Mouse (Mus musculus): ENCODE measurements around the gene Zfp687.
"Not testable (repeated sequence)": the region's sequence is repeated elsewhere in the genome, so short reads cannot be mapped to it uniquely, and the experiment has no call there.

The Zfp687 gene

DNA sequence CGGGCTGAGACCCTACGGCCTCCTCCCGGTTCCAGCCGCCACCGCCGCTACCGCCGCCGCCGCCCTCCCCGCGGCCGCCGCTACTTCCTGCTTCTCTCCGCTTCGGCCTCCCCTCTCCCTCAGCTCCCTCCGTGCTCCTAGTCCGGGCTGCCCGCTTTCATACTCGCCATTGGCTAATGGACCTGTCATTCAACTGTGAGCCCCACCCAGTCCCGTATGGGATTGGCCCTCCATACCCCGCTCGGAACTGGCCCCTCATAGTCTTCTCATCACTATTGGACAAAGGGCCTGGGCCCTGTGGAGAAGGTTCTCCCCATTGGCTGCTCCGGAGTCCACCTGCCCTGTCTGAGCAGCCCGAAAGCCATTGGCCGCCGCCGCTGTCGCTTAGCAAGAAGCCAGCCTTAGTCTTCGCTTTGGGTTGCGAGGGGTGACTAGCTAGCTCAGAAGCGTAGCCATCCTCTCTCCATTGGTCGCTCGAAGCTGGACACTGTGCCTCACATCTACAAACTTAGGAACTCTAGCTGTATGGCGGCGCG lies at the start of gene Zfp687:
Gene Zfp687 (minus strand): TSS at position 112 of the 536 bp plus-strand sequence.
- ATAC-seq (ENCODE audit: insufficient number of reproducible peaks, low FRiP score, low TSS enrichment), result peak; percentile 89

DNA sequence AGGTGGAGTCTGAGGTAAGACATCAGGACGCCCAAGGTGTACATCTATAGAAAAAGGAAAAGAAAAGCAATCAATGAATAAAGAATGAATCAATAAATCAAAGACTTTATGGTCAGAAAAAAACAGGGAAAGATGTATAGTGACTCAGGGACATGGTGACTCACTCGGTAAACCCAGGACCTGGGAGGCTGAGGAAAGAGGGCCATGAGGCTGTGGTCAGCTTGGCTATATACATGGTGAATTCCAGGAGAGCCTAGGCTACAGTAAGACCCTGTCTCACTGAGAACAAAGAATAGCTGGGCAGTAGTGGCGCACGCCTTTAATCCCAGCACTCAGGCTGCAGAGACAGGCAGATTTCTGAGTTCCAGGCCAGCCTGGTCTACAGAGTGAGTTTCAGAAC lies 48.5 kb upstream of the Zfp687 start:
- no peak for ATAC-seq (ENCODE audit: insufficient number of reproducible peaks, low FRiP score, low TSS enrichment)

DNA sequence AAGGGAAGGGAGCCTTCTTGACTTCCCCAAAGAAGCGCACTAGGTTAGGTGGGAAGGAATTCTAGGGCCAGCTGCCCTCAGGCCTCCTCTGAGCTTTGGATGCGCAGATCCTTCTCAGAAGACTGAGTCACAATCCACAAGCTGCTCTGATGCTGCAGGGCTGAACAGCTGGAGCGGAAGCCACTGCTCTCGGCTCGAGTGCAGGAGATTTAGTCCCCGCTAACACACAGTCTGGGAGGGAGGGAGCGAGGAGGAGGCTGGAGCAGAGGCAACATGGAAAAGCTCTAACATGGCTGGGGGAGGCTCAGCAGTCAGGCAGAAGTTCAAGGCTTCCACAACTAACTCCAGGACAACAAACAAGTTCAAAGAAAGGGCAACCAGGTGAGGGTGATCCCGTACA lies 42.8 kb upstream of the Zfp687 start:
- ATAC-seq (ENCODE audit: insufficient number of reproducible peaks, low FRiP score, low TSS enrichment), result no peak

DNA sequence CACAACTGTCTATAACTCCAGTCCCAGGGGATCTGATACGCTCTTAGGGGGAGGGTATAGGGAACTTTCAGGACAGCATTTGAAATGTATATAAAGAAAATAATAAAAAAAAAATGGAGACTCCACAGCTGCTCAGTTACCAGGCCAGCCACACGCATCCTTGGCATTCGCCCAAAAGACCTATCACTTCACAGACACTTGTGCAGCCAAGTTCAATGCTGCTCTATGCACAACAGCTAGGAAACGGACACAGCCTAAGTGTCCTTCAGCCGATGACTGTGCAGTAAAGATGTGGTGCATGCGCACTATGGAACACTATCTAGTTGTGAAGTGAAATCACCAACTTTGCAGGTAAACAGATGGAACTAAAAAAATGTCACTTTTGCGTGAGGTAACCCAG lies 41.0 kb upstream of the Zfp687 start:
- no peak for ATAC-seq (ENCODE audit: insufficient number of reproducible peaks, low FRiP score, low TSS enrichment)

- ATAC-seq (ENCODE audit: insufficient number of reproducible peaks, low FRiP score, low TSS enrichment), result no peak
Observed at GRCm38 (mm10) chr3:95054481-95055260, 39.4 kb upstream of the Zfp687 start.

DNA sequence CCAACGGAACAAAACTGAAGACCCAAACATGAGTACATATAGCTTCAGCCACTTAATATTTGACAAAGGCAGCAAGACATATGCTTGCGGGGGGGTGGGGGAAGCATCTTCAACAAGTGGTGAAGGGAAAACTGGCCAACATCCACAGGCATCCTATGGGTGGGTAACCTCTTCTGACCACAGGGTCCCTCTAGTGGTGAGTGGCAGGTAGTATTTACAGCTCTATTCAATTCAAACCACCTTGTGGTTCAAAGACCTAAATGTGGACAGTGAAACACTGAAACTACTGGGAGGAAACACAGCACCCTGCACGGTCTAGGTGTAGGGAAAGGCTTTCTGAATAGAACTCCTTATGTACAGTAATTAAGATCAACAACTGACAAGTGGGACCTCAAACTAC lies 38.5 kb upstream of the Zfp687 start:
- ATAC-seq (ENCODE audit: insufficient number of reproducible peaks, low FRiP score, low TSS enrichment), result peak; percentile 31; the same call in 1 of the 2 replicates

- no peak for ATAC-seq (ENCODE audit: insufficient number of reproducible peaks, low FRiP score, low TSS enrichment)
Observed at GRCm38 (mm10) chr3:95052959-95053358, 37.7 kb upstream of the Zfp687 start.

DNA sequence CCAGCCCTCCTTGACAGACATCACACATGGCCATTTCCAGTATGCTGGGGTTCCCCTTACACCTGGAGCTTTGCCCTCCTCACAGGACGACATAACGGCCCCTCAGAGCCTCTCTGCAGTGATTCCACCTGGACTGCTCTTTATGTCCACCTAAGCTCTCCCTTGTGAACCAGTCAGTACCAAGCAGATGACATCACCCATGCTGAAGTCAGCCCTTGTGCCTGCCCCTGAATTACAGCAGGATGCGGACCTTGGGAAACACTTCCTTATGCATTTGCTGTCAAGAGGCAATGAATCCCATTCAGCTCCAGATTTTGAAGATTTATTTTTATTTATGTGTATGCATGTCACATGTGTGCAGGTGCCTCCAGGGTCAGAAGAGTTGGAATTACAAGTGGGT lies 32.7 kb upstream of the Zfp687 start:
- no peak for ATAC-seq (ENCODE audit: insufficient number of reproducible peaks, low FRiP score, low TSS enrichment)

GRCm38 (mm10) chr3:95046462-95047057 lies 31.3 kb upstream of the Zfp687 start:
- ATAC-seq (ENCODE audit: insufficient number of reproducible peaks, low FRiP score, low TSS enrichment), result no peak

GRCm38 (mm10) chr3:95043251-95043650 lies 28.0 kb upstream of the Zfp687 start:
- ATAC-seq (ENCODE audit: insufficient number of reproducible peaks, low FRiP score, low TSS enrichment), result no peak

GRCm38 (mm10) chr3:95042838-95043229 lies 27.6 kb upstream of the Zfp687 start:
- ATAC-seq (ENCODE audit: insufficient number of reproducible peaks, low FRiP score, low TSS enrichment), result peak; percentile 41; the same call in 1 of the 2 replicates

DNA sequence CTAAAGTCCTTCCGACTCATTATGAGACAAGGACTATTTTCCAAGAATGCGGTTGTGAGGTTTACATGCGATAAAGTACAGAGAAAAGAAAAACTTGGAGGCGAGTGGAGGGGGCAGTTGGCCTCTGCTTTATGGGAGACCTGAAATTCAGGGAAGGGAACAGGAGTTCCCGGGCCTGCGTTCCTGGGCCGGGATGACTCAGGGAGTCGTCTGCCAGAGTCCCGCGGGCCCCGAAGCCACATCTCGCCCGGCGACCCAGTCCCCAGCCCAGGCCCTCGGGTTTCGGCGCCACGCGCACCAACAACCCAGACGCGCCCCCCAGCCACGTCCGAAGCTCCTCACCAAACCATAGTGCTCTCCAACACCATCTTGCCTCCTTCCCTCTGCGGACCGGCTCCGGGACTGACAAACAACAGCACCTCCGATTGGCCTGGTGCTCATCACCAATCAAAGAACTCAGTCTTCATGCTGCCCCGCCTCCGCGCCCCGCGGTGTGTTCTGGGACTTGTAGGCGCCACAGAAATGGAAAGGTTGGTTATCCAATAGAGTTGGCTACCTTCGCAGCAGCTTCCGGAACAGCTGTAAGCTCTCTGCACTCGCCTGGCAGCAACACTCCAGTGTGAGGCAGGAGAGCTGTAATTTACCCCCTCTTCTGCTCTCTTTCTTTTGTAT lies 27.1 kb upstream of the Zfp687 start, which contains the start of gene Psmd4:
Gene Psmd4 (minus strand): TSS at position 449 of the 672 bp plus-strand sequence.
- ATAC-seq (ENCODE audit: insufficient number of reproducible peaks, low FRiP score, low TSS enrichment), result peak; percentile 99

DNA sequence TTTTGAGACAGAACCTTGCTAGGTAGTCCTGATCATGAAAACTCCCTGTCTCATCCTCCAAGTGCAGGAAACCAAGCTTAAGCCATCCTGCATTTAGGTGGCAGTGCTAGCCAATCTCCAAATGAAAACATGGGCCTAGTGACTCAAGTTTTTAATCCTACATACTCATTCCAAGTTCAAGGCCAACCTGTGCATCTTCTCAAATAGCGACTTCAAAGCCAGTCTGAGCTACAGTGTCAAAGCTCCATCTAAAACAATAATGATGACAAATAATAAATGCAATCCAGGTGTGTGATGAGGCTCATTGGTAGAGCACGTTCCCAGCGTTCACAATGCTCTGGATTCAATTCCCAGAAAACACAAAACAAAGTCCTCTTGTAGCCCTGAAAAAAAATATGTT lies 26.4 kb upstream of the Zfp687 start:
- ATAC-seq (ENCODE audit: insufficient number of reproducible peaks, low FRiP score, low TSS enrichment), result no peak

GRCm38 (mm10) chr3:95029953-95030352 lies 14.7 kb upstream of the Zfp687 start:
- ATAC-seq (ENCODE audit: insufficient number of reproducible peaks, low FRiP score, low TSS enrichment), result no peak

GRCm38 (mm10) chr3:95029291-95029827 lies 14.1 kb upstream of the Zfp687 start:
- not testable (repeated sequence) for ATAC-seq (ENCODE audit: insufficient number of reproducible peaks, low FRiP score, low TSS enrichment)

GRCm38 (mm10) chr3:95028603-95029002 lies 13.4 kb upstream of the Zfp687 start:
- no peak for ATAC-seq (ENCODE audit: insufficient number of reproducible peaks, low FRiP score, low TSS enrichment)

- no peak; the same call in 1 of the 2 replicates for ATAC-seq (ENCODE audit: insufficient number of reproducible peaks, low FRiP score, low TSS enrichment)
Observed at GRCm38 (mm10) chr3:95027701-95028100, 12.5 kb upstream of the Zfp687 start.

GRCm38 (mm10) chr3:95027057-95027645 lies 11.9 kb upstream of the Zfp687 start:
- no peak for ATAC-seq (ENCODE audit: insufficient number of reproducible peaks, low FRiP score, low TSS enrichment)

DNA sequence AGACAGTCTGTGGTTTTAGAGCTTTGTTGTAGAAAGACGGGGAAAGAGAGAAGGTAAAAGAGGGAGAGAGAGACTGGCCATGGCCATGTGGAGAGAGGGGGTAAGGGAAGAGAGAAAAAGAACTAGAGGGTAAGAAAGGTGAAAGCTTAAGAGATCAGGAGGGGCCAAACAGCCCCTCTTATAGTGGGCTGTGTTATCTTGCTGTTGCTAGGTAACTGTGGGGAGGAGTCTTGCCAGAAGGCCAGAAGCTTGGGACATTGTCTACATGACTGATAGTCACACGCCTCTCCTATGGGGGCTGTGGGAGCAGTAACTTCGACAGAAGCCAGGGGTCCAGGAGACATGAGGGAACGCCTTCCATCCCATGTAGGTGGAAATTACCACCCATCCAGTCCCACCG lies 10.0 kb upstream of the Zfp687 start:
- ATAC-seq (ENCODE audit: insufficient number of reproducible peaks, low FRiP score, low TSS enrichment), result no peak

- ATAC-seq (ENCODE audit: insufficient number of reproducible peaks, low FRiP score, low TSS enrichment), result no peak
Observed at GRCm38 (mm10) chr3:95024551-95024950, 9.3 kb upstream of the Zfp687 start.

Measured in cerebellum, adult (tissue).